Mouse (Mus musculus): ENCODE data around the gene Rab3b.
"Not testable (repeated sequence)": the region's sequence is repeated elsewhere in the genome, so short reads cannot be mapped to it uniquely, and the experiment has no call there.

The Rab3b gene

GRCm38 (mm10) chr4:108890876-108891275 is 12.0 kb downstream of the Rab3b start:
- CTCF ChIA-PET, result no interaction called here

- CTCF ChIA-PET, result no interaction called here
Observed at GRCm38 (mm10) chr4:108900421-108900820, 21.6 kb downstream of the Rab3b start.

GRCm38 (mm10) chr4:108902886-108903285 is 24.0 kb downstream of the Rab3b start:
- CTCF ChIA-PET, result no interaction called here

- CTCF ChIA-PET, result no interaction called here
Observed at GRCm38 (mm10) chr4:108903346-108903745, 24.5 kb downstream of the Rab3b start.

- CTCF ChIA-PET, result no interaction called here
Observed at GRCm38 (mm10) chr4:108904076-108904475, 25.2 kb downstream of the Rab3b start.

- CTCF ChIA-PET, result no interaction called here
Observed at GRCm38 (mm10) chr4:108904790-108905189, 25.9 kb downstream of the Rab3b start.

GRCm38 (mm10) chr4:108905859-108906258 is 27.0 kb downstream of the Rab3b start:
- CTCF ChIA-PET, result no interaction called here

- CTCF ChIA-PET, result no interaction called here
Observed at GRCm38 (mm10) chr4:108907475-108907874, 28.6 kb downstream of the Rab3b start.

- CTCF ChIA-PET, result no interaction called here
Observed at GRCm38 (mm10) chr4:108909872-108910425, 31.1 kb downstream of the Rab3b start.

GRCm38 (mm10) chr4:108911866-108912265 is 33.0 kb downstream of the Rab3b start:
- CTCF ChIA-PET, result interaction anchor here (0.7 kb wide), 1 partner anchor 1712 kb away, joined by 4 read pairs; no protein-coding TSS in a partner anchor

- CTCF ChIA-PET, result no interaction called here
Observed at GRCm38 (mm10) chr4:108913180-108913579, 34.3 kb downstream of the Rab3b start.

- CTCF ChIA-PET, result no interaction called here
Observed at GRCm38 (mm10) chr4:108914391-108914790, 35.5 kb downstream of the Rab3b start.

GRCm38 (mm10) chr4:108915101-108915500 is 36.2 kb downstream of the Rab3b start:
- CTCF ChIA-PET, result no interaction called here

GRCm38 (mm10) chr4:108917654-108918053 is 38.8 kb downstream of the Rab3b start:
- CTCF ChIA-PET, result no interaction called here

GRCm38 (mm10) chr4:108927945-108928344 is 49.1 kb downstream of the Rab3b start:
- CTCF ChIA-PET, result not testable (repeated sequence)

GRCm38 (mm10) chr4:108933163-108933562 is 54.3 kb downstream of the Rab3b start:
- CTCF ChIA-PET, result no interaction called here

GRCm38 (mm10) chr4:108934856-108935255 is 56.0 kb downstream of the Rab3b start:
- CTCF ChIA-PET, result no interaction called here

- CTCF ChIA-PET, result no interaction called here
Observed at GRCm38 (mm10) chr4:108937848-108938771, 59.2 kb downstream of the Rab3b start.

GRCm38 (mm10) chr4:108940681-108941473 is 62.0 kb downstream of the Rab3b start:
- CTCF ChIA-PET, result no interaction called here

- CTCF ChIA-PET, result no interaction called here
Observed at GRCm38 (mm10) chr4:108942171-108942570, 63.3 kb downstream of the Rab3b start.

- CTCF ChIA-PET, result no interaction called here
Observed at GRCm38 (mm10) chr4:108942986-108943720, 64.3 kb downstream of the Rab3b start.

- CTCF ChIA-PET, result no interaction called here
Observed at GRCm38 (mm10) chr4:108949168-108949567, 70.3 kb downstream of the Rab3b start.

Data from spleen, embryonic (tissue).